Mouse (Mus musculus) midbrain, embryonic 13.5 days (tissue): ENCODE data around the gene Itpr2. TPM values are rescaled to one million over a fixed set of nuclear protein-coding genes. Genes with fewer than 3 reads are reported as not detected.

Experiments used
- ATAC-seq: fragments of 200-750 bp; cut with Nextera tagmentation; 2 replicates; pipeline ENCODE4 v1.8.0; 2017; ENCODE audit warnings: mild to moderate bottlenecking, moderate TSS enrichment, moderate library complexity
- H3K27ac ChIP-seq: fragments of 300-500 bp; sonication (generic); 2 replicates; pipeline ENCODE4 v1.5.1; 2015; ENCODE audit warnings: inconsistent platforms, mild to moderate bottlenecking, moderate library complexity
- H3K27me3 ChIP-seq: fragments of 300-500 bp; sonication (generic); 2 replicates; pipeline ENCODE4 v1.6.1; 2015; ENCODE audit warnings: mild to moderate bottlenecking, inconsistent platforms
- H3K36me3 ChIP-seq: fragments of 300-500 bp; sonication (generic); 2 replicates; pipeline ENCODE4 v1.6.1; 2015; ENCODE audit warnings: mild to moderate bottlenecking, inconsistent platforms
- H3K4me1 ChIP-seq: fragments of 300-500 bp; sonication (generic); replicated peaks from 2 replicates; pipeline ENCODE4 v1.6.1; 2015; ENCODE audit warnings: inconsistent platforms
- H3K4me2 ChIP-seq: fragments of 300-500 bp; sonication (generic); replicated peaks from 2 replicates; pipeline ENCODE4 v1.6.1; 2015; ENCODE audit warnings: moderate library complexity, mild to moderate bottlenecking, inconsistent platforms
- H3K4me3 ChIP-seq: fragments of 300-500 bp; sonication (generic); replicated peaks from 2 replicates; pipeline ENCODE4 v1.5.1; 2015; ENCODE audit warnings: mild to moderate bottlenecking, inconsistent platforms
- H3K9ac ChIP-seq: fragments of 300-500 bp; sonication (generic); replicated peaks from 2 replicates; pipeline ENCODE4 v1.6.1; 2015; ENCODE audit warnings: mild to moderate bottlenecking, inconsistent platforms
- H3K9me3 ChIP-seq: fragments of 300-500 bp; sonication (generic); 2 replicates; pipeline ENCODE4 v1.6.1; 2016; ENCODE audit warnings: mild to moderate bottlenecking, inconsistent platforms
- WGBS: fragments of 180-500 bp; shearing (Covaris S2); methylation state at CpG from one replicate; pipeline ENCODE4 v1.1.7; 2015; 5-methylcytosine and 5-hydroxymethylcytosine counted together
- polyA plus RNA-seq: library from polyadenylated mRNA; unstranded; fragments of >200 nt; fragmentation: Nextera tagmentation; extraction: Ambion mirVana; gene quantifications from 2 replicates; pipeline ENCODE4 v1.2.1, GENCODE M21; 2015

Gene Itpr2
- polyA plus RNA-seq, 1 experiment from 2014 or later = 4.5 TPM

DNA sequence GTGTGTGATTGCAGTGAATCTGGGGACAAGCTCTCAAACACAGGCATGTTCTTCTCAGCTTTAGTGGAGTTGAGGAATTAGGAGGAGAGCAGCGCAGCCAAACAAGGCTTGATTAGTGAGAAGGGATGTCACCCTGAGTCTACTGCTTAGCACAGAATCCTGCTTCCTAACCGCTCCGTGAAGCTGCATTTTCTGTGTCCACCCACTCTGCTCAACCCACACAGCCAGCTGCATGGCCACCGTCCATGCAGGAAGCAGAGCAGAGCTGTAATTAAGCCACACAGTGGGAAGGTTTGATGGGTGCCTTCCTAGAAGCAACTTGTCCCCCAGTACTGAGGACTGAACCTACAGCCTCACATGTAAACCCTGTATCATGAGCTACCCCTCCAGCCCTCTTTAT lies 97.1 kb downstream of the Itpr2 start:
- peaks cover 4% of the 10 kb centered on the region for H3K4me1 ChIP-seq
- H3K4me3 ChIP-seq = no peak overlapping the region
- H3K27ac ChIP-seq = no peak overlapping the region
- no peak overlapping the region for H3K4me2 ChIP-seq
- no peaks in the 10 kb centered on the region for H3K9me3 ChIP-seq
- 90% methylated on average over 4 of the region's 4 CpGs for WGBS
- no peak overlapping the region for H3K9ac ChIP-seq
- H3K27me3 ChIP-seq = no peaks in the 10 kb centered on the region
- ATAC-seq = no peak
- no peaks in the 10 kb centered on the region for H3K36me3 ChIP-seq

- Histone ChIP-seq H3K27ac (no peak overlapping the region), H3K9me3 (no peaks in the 10 kb centered on the region), H3K4me2 (no peak overlapping the region), H3K36me3 (no peaks in the 10 kb centered on the region), H3K27me3 (no peaks in the 10 kb centered on the region), H3K4me1 (no peaks in the 10 kb centered on the region), H3K9ac (no peak overlapping the region), H3K4me3 (no peak overlapping the region)
- 63% methylated on average over 10 of the region's 10 CpGs for WGBS
- no peak for ATAC-seq
Observed at GRCm38 (mm10) chr6:146404156-146404555, 97.9 kb downstream of the Itpr2 start.

GRCm38 (mm10) chr6:146402905-146403642 lies 98.9 kb downstream of the Itpr2 start:
- 64% methylated on average over 6 of the region's 6 CpGs for WGBS
- ATAC-seq = peak; percentile 34; the same call in 1 of the 2 replicates

GRCm38 (mm10) chr6:146397803-146398202 lies 104.2 kb downstream of the Itpr2 start:
- Histone ChIP-seq H3K27me3 (no peaks in the 10 kb centered on the region), H3K9ac (no peak overlapping the region), H3K4me1 (no peaks in the 10 kb centered on the region), H3K4me3 (no peak overlapping the region), H3K36me3 (no peaks in the 10 kb centered on the region), H3K9me3 (no peaks in the 10 kb centered on the region), H3K27ac (no peak overlapping the region), H3K4me2 (no peak overlapping the region)
- WGBS = 64% methylated on average over 3 of the region's 3 CpGs
- ATAC-seq = no peak

More at GRCm38 (mm10) chr6:146402905-146403642, 98.9 kb downstream of the Itpr2 start:
- Histone ChIP-seq H3K9me3 (no peaks in the 10 kb centered on the region), H3K27me3 (no peaks in the 10 kb centered on the region), H3K4me1 (no peaks in the 10 kb centered on the region), H3K27ac (no peak overlapping the region), H3K36me3 (no peaks in the 10 kb centered on the region), H3K4me2 (no peak overlapping the region), H3K9ac (no peak overlapping the region), H3K4me3 (no peak overlapping the region)

DNA sequence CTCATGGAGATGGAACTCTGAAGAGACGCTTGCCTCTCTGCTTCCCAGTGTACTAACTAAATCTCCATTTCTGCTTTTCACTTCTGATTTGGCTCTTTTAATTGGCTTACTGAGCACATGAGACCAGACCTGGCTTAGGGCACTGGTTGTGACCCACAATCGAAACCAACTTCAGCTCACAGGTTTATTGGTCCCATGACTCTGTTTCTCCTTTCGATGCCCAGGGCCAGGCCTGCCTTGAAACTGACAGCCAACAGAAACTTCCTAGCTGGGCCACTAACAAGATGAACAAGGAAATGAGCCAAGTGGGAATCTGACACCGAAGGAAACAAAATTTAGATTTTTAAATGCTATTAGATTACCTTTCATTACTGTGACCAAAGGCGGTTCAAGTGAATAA lies 105.8 kb downstream of the Itpr2 start:
- H3K27me3 ChIP-seq = no peaks in the 10 kb centered on the region
- no peak overlapping the region for H3K9ac ChIP-seq
- no peaks in the 10 kb centered on the region for H3K36me3 ChIP-seq
- H3K4me2 ChIP-seq = no peak overlapping the region
- H3K4me1 ChIP-seq = no peaks in the 10 kb centered on the region
- ATAC-seq = no peak
- no peak overlapping the region for H3K27ac ChIP-seq
- 88% methylated on average over 5 of the region's 5 CpGs for WGBS
- H3K4me3 ChIP-seq = no peak overlapping the region
- no peaks in the 10 kb centered on the region for H3K9me3 ChIP-seq

DNA sequence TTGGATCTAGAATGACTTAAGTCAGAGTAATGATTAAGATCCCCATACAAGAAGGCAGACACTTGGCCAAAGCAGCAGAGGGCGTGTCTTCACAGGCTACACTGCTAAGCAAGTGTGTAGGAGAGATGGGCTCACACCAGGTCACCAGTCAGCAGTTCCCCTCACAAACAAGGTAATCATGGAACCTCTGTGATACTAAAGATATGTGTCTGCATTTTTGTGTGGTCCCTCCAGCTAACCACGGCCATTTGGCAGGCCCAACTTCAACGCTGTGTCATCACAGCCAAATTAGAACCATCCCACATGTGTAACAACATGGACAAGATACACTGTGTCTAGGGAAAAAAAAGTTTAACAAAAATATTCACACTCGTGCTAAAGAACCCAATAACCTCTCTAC lies 106.4 kb downstream of the Itpr2 start:
- H3K27me3 ChIP-seq = no peaks in the 10 kb centered on the region
- 92% methylated on average over 4 of the region's 4 CpGs for WGBS
- H3K27ac ChIP-seq = no peak overlapping the region
- no peaks in the 10 kb centered on the region for H3K9me3 ChIP-seq
- no peak overlapping the region for H3K4me3 ChIP-seq
- H3K36me3 ChIP-seq = no peaks in the 10 kb centered on the region
- no peaks in the 10 kb centered on the region for H3K4me1 ChIP-seq
- no peak overlapping the region for H3K4me2 ChIP-seq
- no peak overlapping the region for H3K9ac ChIP-seq
- ATAC-seq = no peak

DNA sequence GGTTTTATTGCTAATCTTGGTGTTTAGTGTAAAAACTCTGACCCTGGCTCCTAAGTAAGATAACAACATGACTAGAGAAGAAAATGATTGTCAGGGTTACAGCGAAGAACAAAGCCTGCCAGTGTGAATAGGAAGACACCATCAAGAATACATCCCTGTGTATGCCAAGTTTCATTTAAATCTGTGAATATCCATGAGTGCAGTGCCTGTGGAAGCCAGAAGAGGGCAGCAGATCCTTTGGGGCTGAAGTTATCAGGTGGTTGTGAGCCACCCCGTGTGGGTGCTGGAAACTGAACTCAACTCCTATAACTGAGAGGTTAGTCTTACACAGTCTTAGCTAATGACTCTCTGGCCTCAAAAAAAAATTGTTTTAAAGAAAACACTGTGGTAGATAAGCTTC lies 109.8 kb downstream of the Itpr2 start:
- H3K9me3 ChIP-seq = no peaks in the 10 kb centered on the region
- no peak overlapping the region for H3K9ac ChIP-seq
- no peaks in the 10 kb centered on the region for H3K36me3 ChIP-seq
- H3K4me1 ChIP-seq = peaks cover 7% of the 10 kb centered on the region
- H3K27me3 ChIP-seq = no peaks in the 10 kb centered on the region
- H3K4me3 ChIP-seq = no peak overlapping the region
- WGBS = 89% methylated on average over 2 of the region's 2 CpGs
- H3K4me2 ChIP-seq = no peak overlapping the region
- no peak overlapping the region for H3K27ac ChIP-seq
- no peak for ATAC-seq

DNA sequence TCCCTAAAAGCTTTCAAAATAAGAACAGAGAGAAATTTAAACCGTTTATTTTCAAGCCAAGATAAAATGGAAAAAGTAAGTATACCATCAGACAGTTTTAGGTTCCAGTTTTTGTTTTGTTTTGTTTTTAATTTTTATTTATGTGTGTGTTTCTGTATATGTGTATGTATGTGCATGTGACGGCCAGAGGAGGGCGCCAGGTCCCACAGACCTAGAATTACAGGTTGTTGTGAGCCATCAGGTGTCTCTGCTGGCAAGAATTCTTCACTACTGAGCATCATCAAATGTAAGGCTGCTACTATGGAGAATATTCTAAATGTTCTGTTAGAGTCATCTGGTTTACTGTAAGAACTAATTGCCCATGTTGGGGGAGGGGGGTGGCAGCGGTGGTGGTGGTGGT lies 111.9 kb downstream of the Itpr2 start:
- H3K9me3 ChIP-seq = no peaks in the 10 kb centered on the region
- H3K4me3 ChIP-seq = no peak overlapping the region
- H3K4me1 ChIP-seq = peaks cover 10% of the 10 kb centered on the region
- no peak overlapping the region for H3K9ac ChIP-seq
- H3K27me3 ChIP-seq = no peaks in the 10 kb centered on the region
- ATAC-seq = no peak
- no peak overlapping the region for H3K27ac ChIP-seq
- H3K4me2 ChIP-seq = no peak overlapping the region
- H3K36me3 ChIP-seq = no peaks in the 10 kb centered on the region
- 88% methylated on average over 4 of the region's 4 CpGs for WGBS

GRCm38 (mm10) chr6:146388010-146388409 lies 114.0 kb downstream of the Itpr2 start:
- peaks cover 10% of the 10 kb centered on the region for H3K4me1 ChIP-seq
- 85% methylated on average over 4 of the region's 4 CpGs for whole genome bisulfite sequencing
- no peaks in the 10 kb centered on the region for H3K36me3 ChIP-seq
- no peaks in the 10 kb centered on the region for H3K27me3 ChIP-seq
- H3K27ac ChIP-seq = no peak overlapping the region
- H3K9me3 ChIP-seq = no peaks in the 10 kb centered on the region
- H3K4me2 ChIP-seq = no peak overlapping the region
- no peak overlapping the region for H3K9ac ChIP-seq
- peak; percentile 73 for ATAC-seq
- H3K4me3 ChIP-seq = no peak overlapping the region

GRCm38 (mm10) chr6:146387039-146387713 lies 114.8 kb downstream of the Itpr2 start:
- 32% methylated on average over 6 of the region's 6 CpGs for WGBS
- Histone ChIP-seq H3K4me1 (peaks cover 10% of the 10 kb centered on the region), H3K27ac (no peak overlapping the region)

GRCm38 (mm10) chr6:146379263-146379662 lies 122.8 kb downstream of the Itpr2 start:
- ATAC-seq = no peak
- Histone ChIP-seq H3K9me3 (no peaks in the 10 kb centered on the region), H3K36me3 (no peaks in the 10 kb centered on the region)

More at GRCm38 (mm10) chr6:146387039-146387713, 114.8 kb downstream of the Itpr2 start:
- Histone ChIP-seq H3K9ac (no peak overlapping the region), H3K27me3 (no peaks in the 10 kb centered on the region), H3K36me3 (no peaks in the 10 kb centered on the region), H3K4me3 (no peak overlapping the region), H3K9me3 (no peaks in the 10 kb centered on the region), H3K4me2 (no peak overlapping the region)
- peak; percentile 83 for ATAC-seq

GRCm38 (mm10) chr6:146371511-146371910 lies 130.5 kb downstream of the Itpr2 start:
- 73% methylated on average over 2 of the region's 2 CpGs for WGBS
- no peaks in the 10 kb centered on the region for H3K36me3 ChIP-seq
- no peak overlapping the region for H3K27ac ChIP-seq

More at GRCm38 (mm10) chr6:146379263-146379662, 122.8 kb downstream of the Itpr2 start:
- Histone ChIP-seq H3K27ac (no peak overlapping the region), H3K4me2 (no peak overlapping the region), H3K9ac (no peak overlapping the region), H3K4me1 (no peaks in the 10 kb centered on the region), H3K4me3 (no peak overlapping the region), H3K27me3 (no peaks in the 10 kb centered on the region)
- 90% methylated on average over 8 of the region's 8 CpGs for WGBS

More at GRCm38 (mm10) chr6:146371511-146371910, 130.5 kb downstream of the Itpr2 start:
- H3K4me1 ChIP-seq = no peaks in the 10 kb centered on the region
- no peak overlapping the region for H3K4me2 ChIP-seq
- no peak overlapping the region for H3K4me3 ChIP-seq
- no peak for ATAC-seq
- H3K9ac ChIP-seq = no peak overlapping the region
- no peaks in the 10 kb centered on the region for H3K27me3 ChIP-seq
- H3K9me3 ChIP-seq = no peaks in the 10 kb centered on the region
